Mouse (Mus musculus) bone marrow, adult 2 months (tissue): ENCODE data around the gene Atp8a1.

Source experiments
- CTCF ChIP-seq: fragments of 200-500 bp; IDR thresholded peaks from 2 replicates; pipeline ENCODE4 v1.5.1; 2011; ENCODE audit warnings: low read length, control low read depth; ENCODE audit not compliant: control insufficient read depth, insufficient read depth
- POLR2A ChIP-seq: fragments of 200-500 bp; IDR thresholded peaks from 2 replicates; pipeline ENCODE4 v1.6.1; 2011; ENCODE audit warnings: low read depth, mild to moderate bottlenecking, control low read depth, low read length, borderline replicate concordance; ENCODE audit not compliant: control insufficient read depth

DNA sequence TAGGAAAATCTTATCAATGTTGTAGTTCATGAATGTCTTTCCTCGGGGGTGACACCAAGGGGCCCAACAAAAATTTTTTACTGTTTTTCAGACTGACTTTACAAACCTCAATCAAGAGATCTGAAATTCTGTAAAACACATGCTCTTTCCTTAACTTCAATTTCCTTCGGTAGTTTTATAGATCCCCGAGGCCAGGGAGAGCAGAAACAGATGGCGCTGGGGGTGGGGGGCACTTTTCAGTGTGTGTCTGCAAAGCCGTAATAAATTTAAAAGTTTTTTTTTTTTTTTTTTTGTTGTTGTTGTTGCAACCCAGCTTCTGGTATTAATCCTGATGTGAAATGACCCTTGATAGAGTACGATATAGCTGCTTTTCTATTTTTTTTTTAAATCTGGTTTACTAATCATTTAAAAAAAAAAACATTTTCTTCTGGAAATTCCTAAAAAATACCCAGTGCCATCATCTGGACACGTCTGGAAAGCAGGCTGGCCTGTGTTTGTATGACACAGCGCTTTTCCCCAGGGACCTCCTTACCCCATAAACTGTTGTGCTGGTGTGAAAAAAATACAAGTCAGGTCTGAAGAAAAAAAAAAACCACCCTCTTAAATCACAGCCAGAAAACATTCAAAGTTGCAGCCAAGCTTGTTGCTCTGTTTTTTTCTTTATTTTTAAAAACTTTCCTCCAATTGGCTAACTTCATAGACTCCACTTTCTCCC lies 205.7 kb downstream of the Atp8a1 start:
- no peak for TF ChIP-seq CTCF
- TF ChIP-seq POLR2A: no peak
